Mouse (Mus musculus): ENCODE results near the gene Plekha4. TPM values are rescaled to one million over a fixed set of nuclear protein-coding genes. Genes with fewer than 3 reads are reported as not detected.

Plekha4 gene
- total and polyA plus RNA-seq, 2 experiments from 2014 or later, result 1.6 to 2.1 TPM

GRCm38 (mm10) chr7:45593118-45593815, 67.1 kb downstream of the Plekha4 start:
- no peak for ATAC-seq (ENCODE audit: low FRiP score)
- H3K4me2 ChIP-seq (ENCODE audit: low read depth, low read length, poor library complexity, severe bottlenecking), result no peak overlapping the region
- H3K36me3 ChIP-seq (ENCODE audit: insufficient read depth, low read length), result no peaks in the 10 kb centered on the region
- H3K9me3 ChIP-seq (ENCODE audit: low read length), result no peaks in the 10 kb centered on the region
- no peak overlapping the region for H3K27ac ChIP-seq (ENCODE audit: low read depth, low read length)
- WGBS, result 22% methylated on average over 10 of the region's 10 CpGs
- H3K4me3 ChIP-seq (ENCODE audit: low read depth, low read length), result no peak overlapping the region
- no peaks in the 10 kb centered on the region for H3K27me3 ChIP-seq (ENCODE audit: insufficient read depth, low read length)
- peak; percentile 67 for DNase-seq (ENCODE audit: low spot score)
- peak; percentile 91 for TF ChIP-seq CTCF (IDR thresholded peaks at IDR 0.05)
- H3K4me1 ChIP-seq (ENCODE audit: insufficient read depth, low read length), result 0 out of 2 replicates have a peak, but pooled peaks cover 3% of the 10 kb centered on the region
- H3K9ac ChIP-seq (replicated peaks; ENCODE audit: low read length, poor library complexity, severe bottlenecking), result no peak overlapping the region

- no peak for TF ChIP-seq CTCF (IDR thresholded peaks at IDR 0.05)
- 81% methylated on average over 4 of the region's 4 CpGs for WGBS
- H3K4me3 ChIP-seq (ENCODE audit: low read depth, low read length), result no peak overlapping the region
- H3K36me3 ChIP-seq (ENCODE audit: insufficient read depth, low read length), result no peaks in the 10 kb centered on the region
- no peaks in the 10 kb centered on the region for H3K4me1 ChIP-seq (ENCODE audit: insufficient read depth, low read length)
- H3K27ac ChIP-seq (ENCODE audit: low read depth, low read length), result no peak overlapping the region
- H3K27me3 ChIP-seq (ENCODE audit: insufficient read depth, low read length), result no peaks in the 10 kb centered on the region
- no peak for DNase-seq (ENCODE audit: low spot score)
- H3K9me3 ChIP-seq (ENCODE audit: low read length), result no peaks in the 10 kb centered on the region
- no peak for ATAC-seq (ENCODE audit: low FRiP score)
- no peak overlapping the region for H3K4me2 ChIP-seq (ENCODE audit: low read depth, low read length, poor library complexity, severe bottlenecking)
- H3K9ac ChIP-seq (replicated peaks; ENCODE audit: low read length, poor library complexity, severe bottlenecking), result no peak overlapping the region
Measured at GRCm38 (mm10) chr7:45595176-45595575, 69.0 kb downstream of the Plekha4 start.

- Histone ChIP-seq H3K4me2 (ENCODE audit: low read depth, low read length, poor library complexity, severe bottlenecking) (no peak overlapping the region), H3K4me3 (ENCODE audit: low read depth, low read length) (no peak overlapping the region), H3K4me1 (ENCODE audit: insufficient read depth, low read length) (no peaks in the 10 kb centered on the region), H3K36me3 (ENCODE audit: insufficient read depth, low read length) (no peaks in the 10 kb centered on the region), H3K27ac (ENCODE audit: low read depth, low read length) (no peak overlapping the region), H3K9ac (replicated peaks; ENCODE audit: low read length, poor library complexity, severe bottlenecking) (no peak overlapping the region), H3K9me3 (ENCODE audit: low read length) (no peaks in the 10 kb centered on the region), H3K27me3 (ENCODE audit: insufficient read depth, low read length) (no peaks in the 10 kb centered on the region)
- TF ChIP-seq CTCF (IDR thresholded peaks at IDR 0.05), result no peak
- 64% methylated on average over 1 of the region's 1 CpGs for WGBS
- no peak for DNase-seq (ENCODE audit: low spot score)
- ATAC-seq (ENCODE audit: low FRiP score), result no peak
Measured at GRCm38 (mm10) chr7:45596107-45596506, 70.0 kb downstream of the Plekha4 start.

GRCm38 (mm10) chr7:45597013-45597412, 70.9 kb downstream of the Plekha4 start:
- no peak for ATAC-seq (ENCODE audit: low FRiP score)
- Histone ChIP-seq H3K4me3 (ENCODE audit: low read depth, low read length) (no peak overlapping the region), H3K36me3 (ENCODE audit: insufficient read depth, low read length) (no peaks in the 10 kb centered on the region), H3K4me1 (ENCODE audit: insufficient read depth, low read length) (no peaks in the 10 kb centered on the region), H3K4me2 (ENCODE audit: low read depth, low read length, poor library complexity, severe bottlenecking) (no peak overlapping the region), H3K27me3 (ENCODE audit: insufficient read depth, low read length) (no peaks in the 10 kb centered on the region), H3K9ac (replicated peaks; ENCODE audit: low read length, poor library complexity, severe bottlenecking) (no peak overlapping the region), H3K9me3 (ENCODE audit: low read length) (no peaks in the 10 kb centered on the region), H3K27ac (ENCODE audit: low read depth, low read length) (no peak overlapping the region)
- 93% methylated on average over 5 of the region's 5 CpGs for WGBS
- no peak for DNase-seq (ENCODE audit: low spot score)
- no peak for TF ChIP-seq CTCF (IDR thresholded peaks at IDR 0.05)

GRCm38 (mm10) chr7:45597527-45597926, 71.4 kb downstream of the Plekha4 start:
- H3K27me3 ChIP-seq (ENCODE audit: insufficient read depth, low read length), result no peaks in the 10 kb centered on the region
- ATAC-seq (ENCODE audit: low FRiP score) (no peak), DNase-seq (ENCODE audit: low spot score) (no peak)
- no peak overlapping the region for H3K27ac ChIP-seq (ENCODE audit: low read depth, low read length)
- no peak overlapping the region for H3K9ac ChIP-seq (replicated peaks; ENCODE audit: low read length, poor library complexity, severe bottlenecking)
- H3K4me3 ChIP-seq (ENCODE audit: low read depth, low read length), result no peak overlapping the region
- no peaks in the 10 kb centered on the region for H3K36me3 ChIP-seq (ENCODE audit: insufficient read depth, low read length)
- H3K4me1 ChIP-seq (ENCODE audit: insufficient read depth, low read length), result no peaks in the 10 kb centered on the region
- no peak overlapping the region for H3K4me2 ChIP-seq (ENCODE audit: low read depth, low read length, poor library complexity, severe bottlenecking)
- 86% methylated on average over 6 of the region's 6 CpGs for WGBS
- no peak for TF ChIP-seq CTCF (IDR thresholded peaks at IDR 0.05)
- no peaks in the 10 kb centered on the region for H3K9me3 ChIP-seq (ENCODE audit: low read length)

GRCm38 (mm10) chr7:45598960-45599879, 73.1 kb downstream of the Plekha4 start:
- no peak overlapping the region for H3K4me3 ChIP-seq (ENCODE audit: low read depth, low read length)
- H3K27ac ChIP-seq (ENCODE audit: low read depth, low read length), result no peak overlapping the region
- H3K9ac ChIP-seq (replicated peaks; ENCODE audit: low read length, poor library complexity, severe bottlenecking), result no peak overlapping the region
- no peak for TF ChIP-seq CTCF (IDR thresholded peaks at IDR 0.05)
- no peaks in the 10 kb centered on the region for H3K27me3 ChIP-seq (ENCODE audit: insufficient read depth, low read length)
- no peaks in the 10 kb centered on the region for H3K4me1 ChIP-seq (ENCODE audit: insufficient read depth, low read length)
- DNase-seq (ENCODE audit: low spot score), result no peak
- WGBS, result 57% methylated on average over 18 of the region's 18 CpGs
- H3K9me3 ChIP-seq (ENCODE audit: low read length), result no peaks in the 10 kb centered on the region
- ATAC-seq (ENCODE audit: low FRiP score), result no peak
- no peaks in the 10 kb centered on the region for H3K36me3 ChIP-seq (ENCODE audit: insufficient read depth, low read length)
- no peak overlapping the region for H3K4me2 ChIP-seq (ENCODE audit: low read depth, low read length, poor library complexity, severe bottlenecking)

Other genes with a start within 250 kb of the Plekha4 start
Only the 30 nearest of the 34 such genes appear.
- gene Hrc, start 191.0 kb upstream of the Plekha4 start, total RNA-seq (2014; rRNA removed), result 0.33 TPM in 1 of 2 replicates, not detected in the other
- 0.26 and 0.49 TPM in 2 replicates for gene Hrc, start 191.0 kb upstream of the Plekha4 start, polyA plus RNA-seq (2015; fragmentation: Nextera tagmentation; extraction: Ambion mirVana)
- gene Ppfia3, start 159.3 kb upstream of the Plekha4 start, total RNA-seq (2014; rRNA removed), result 87.4 and 104 TPM in 2 replicates
- 28.9 and 31.6 TPM in 2 replicates for gene Ppfia3, start 159.3 kb upstream of the Plekha4 start, polyA plus RNA-seq (2015; fragmentation: Nextera tagmentation; extraction: Ambion mirVana)
- gene Lin7b, start 155.7 kb upstream of the Plekha4 start, total RNA-seq (2014; rRNA removed), result 68.6 and 96.6 TPM in 2 replicates
- 59.9 and 70.3 TPM in 2 replicates for gene Lin7b, start 155.7 kb upstream of the Plekha4 start, polyA plus RNA-seq (2015; fragmentation: Nextera tagmentation; extraction: Ambion mirVana)
- gene Snrnp70, start 130.6 kb upstream of the Plekha4 start, total RNA-seq (2014; rRNA removed), result 249 and 258 TPM in 2 replicates
- 108 and 131 TPM in 2 replicates for gene Snrnp70, start 130.6 kb upstream of the Plekha4 start, polyA plus RNA-seq (2015; fragmentation: Nextera tagmentation; extraction: Ambion mirVana)
- not detected in 2 replicates for gene Kcna7, start 120.7 kb upstream of the Plekha4 start, total RNA-seq (2014; rRNA removed)
- 0.06 TPM in 1 of 2 replicates, not detected in the other for gene Kcna7, start 120.7 kb upstream of the Plekha4 start, polyA plus RNA-seq (2015; fragmentation: Nextera tagmentation; extraction: Ambion mirVana)
- 0.24 TPM in 1 of 2 replicates, not detected in the other for gene Ntf5, start 112.6 kb upstream of the Plekha4 start, total RNA-seq (2014; rRNA removed)
- not detected in 2 replicates for gene Ntf5, start 112.6 kb upstream of the Plekha4 start, polyA plus RNA-seq (2015; fragmentation: Nextera tagmentation; extraction: Ambion mirVana)
- 1.8 TPM in 1 of 2 replicates, not detected in the other for gene Lhb, start 105.5 kb upstream of the Plekha4 start, total RNA-seq (2014; rRNA removed)
- gene Lhb, start 105.5 kb upstream of the Plekha4 start, polyA plus RNA-seq (2015; fragmentation: Nextera tagmentation; extraction: Ambion mirVana), result 0.32 and 0.70 TPM in 2 replicates
- 11.5 and 19.7 TPM in 2 replicates for gene Gys1, start 91.5 kb upstream of the Plekha4 start, total RNA-seq (2014; rRNA removed)
- 12.0 and 12.2 TPM in 2 replicates for gene Gys1, start 91.5 kb upstream of the Plekha4 start, polyA plus RNA-seq (2015; fragmentation: Nextera tagmentation; extraction: Ambion mirVana)
- gene Ruvbl2, start 88.2 kb upstream of the Plekha4 start, total RNA-seq (2014; rRNA removed), result 129 and 146 TPM in 2 replicates
- 80.5 and 90.8 TPM in 2 replicates for gene Ruvbl2, start 88.2 kb upstream of the Plekha4 start, polyA plus RNA-seq (2015; fragmentation: Nextera tagmentation; extraction: Ambion mirVana)
- gene Ftl1, start 66.4 kb upstream of the Plekha4 start, total RNA-seq (2014; rRNA removed), result 2,165 and 2,428 TPM in 2 replicates
- 4,797 and 5,109 TPM in 2 replicates for gene Ftl1, start 66.4 kb upstream of the Plekha4 start, polyA plus RNA-seq (2015; fragmentation: Nextera tagmentation; extraction: Ambion mirVana)
- gene Bax, start 59.4 kb upstream of the Plekha4 start, total RNA-seq (2014; rRNA removed), result 119 and 144 TPM in 2 replicates
- 254 and 258 TPM in 2 replicates for gene Bax, start 59.4 kb upstream of the Plekha4 start, polyA plus RNA-seq (2015; fragmentation: Nextera tagmentation; extraction: Ambion mirVana)
- gene Tulp2, start 44.5 kb upstream of the Plekha4 start, total RNA-seq (2014; rRNA removed), result not detected in 2 replicates
- 0.37 and 0.67 TPM in 2 replicates for gene Tulp2, start 44.5 kb upstream of the Plekha4 start, polyA plus RNA-seq (2015; fragmentation: Nextera tagmentation; extraction: Ambion mirVana)
- 0.52 and 1.6 TPM in 2 replicates for gene Gm45808, start 39.5 kb upstream of the Plekha4 start, total RNA-seq (2014; rRNA removed)
- not detected in 2 replicates for gene Gm45808, start 39.5 kb upstream of the Plekha4 start, polyA plus RNA-seq (2015; fragmentation: Nextera tagmentation; extraction: Ambion mirVana)
- 4.3 TPM in 2 replicates for gene Dhdh, start 37.5 kb upstream of the Plekha4 start, total RNA-seq (2014; rRNA removed)
- 5.5 and 6.1 TPM in 2 replicates for gene Dhdh, start 37.5 kb upstream of the Plekha4 start, polyA plus RNA-seq (2015; fragmentation: Nextera tagmentation; extraction: Ambion mirVana)
- 92.2 and 137 TPM in 2 replicates for gene Nucb1, start 15.9 kb upstream of the Plekha4 start, total RNA-seq (2014; rRNA removed)
- gene Nucb1, start 15.9 kb upstream of the Plekha4 start, polyA plus RNA-seq (2015; fragmentation: Nextera tagmentation; extraction: Ambion mirVana), result 137 and 144 TPM in 2 replicates
- 17.2 and 17.4 TPM in 2 replicates for gene Ppp1r15a, start 62 bp upstream of the Plekha4 start, total RNA-seq (2014; rRNA removed)
- 18.7 and 18.8 TPM in 2 replicates for gene Ppp1r15a, start 62 bp upstream of the Plekha4 start, polyA plus RNA-seq (2015; fragmentation: Nextera tagmentation; extraction: Ambion mirVana)
- not detected in 2 replicates for gene Hsd17b14, start 28.6 kb downstream of the Plekha4 start, total RNA-seq (2014; rRNA removed)
- gene Hsd17b14, start 28.6 kb downstream of the Plekha4 start, polyA plus RNA-seq (2015; fragmentation: Nextera tagmentation; extraction: Ambion mirVana), result 0.15 and 0.20 TPM in 2 replicates
- 12.4 and 14.9 TPM in 2 replicates for gene Bcat2, start 43.8 kb downstream of the Plekha4 start, total RNA-seq (2014; rRNA removed)
- gene Bcat2, start 43.8 kb downstream of the Plekha4 start, polyA plus RNA-seq (2015; fragmentation: Nextera tagmentation; extraction: Ambion mirVana), result 18.3 and 19.3 TPM in 2 replicates
- gene Fgf21, start 89.2 kb downstream of the Plekha4 start, total RNA-seq (2014; rRNA removed), result not detected in 2 replicates
- not detected in 2 replicates for gene Fgf21, start 89.2 kb downstream of the Plekha4 start, polyA plus RNA-seq (2015; fragmentation: Nextera tagmentation; extraction: Ambion mirVana)
- gene Fut1, start 91.0 kb downstream of the Plekha4 start, total RNA-seq (2014; rRNA removed), result not detected in 2 replicates
- gene Fut1, start 91.0 kb downstream of the Plekha4 start, polyA plus RNA-seq (2015; fragmentation: Nextera tagmentation; extraction: Ambion mirVana), result not detected in 2 replicates
- gene Izumo1, start 95.5 kb downstream of the Plekha4 start, total RNA-seq (2014; rRNA removed), result 0.11 TPM in 1 of 2 replicates, not detected in the other
- 0.11 TPM in 1 of 2 replicates, not detected in the other for gene Izumo1, start 95.5 kb downstream of the Plekha4 start, polyA plus RNA-seq (2015; fragmentation: Nextera tagmentation; extraction: Ambion mirVana)
- gene Rasip1, start 101.2 kb downstream of the Plekha4 start, total RNA-seq (2014; rRNA removed), result 36.0 and 38.5 TPM in 2 replicates
- gene Rasip1, start 101.2 kb downstream of the Plekha4 start, polyA plus RNA-seq (2015; fragmentation: Nextera tagmentation; extraction: Ambion mirVana), result 24.0 and 25.1 TPM in 2 replicates
- 2.7 and 3.3 TPM in 2 replicates for gene Mamstr, start 113.6 kb downstream of the Plekha4 start, total RNA-seq (2014; rRNA removed)
- gene Mamstr, start 113.6 kb downstream of the Plekha4 start, polyA plus RNA-seq (2015; fragmentation: Nextera tagmentation; extraction: Ambion mirVana), result 2.8 and 3.0 TPM in 2 replicates
- gene Fut2, start 140.1 kb downstream of the Plekha4 start, total RNA-seq (2014; rRNA removed), result 0.99 TPM in 1 of 2 replicates, not detected in the other
- gene Fut2, start 140.1 kb downstream of the Plekha4 start, polyA plus RNA-seq (2015; fragmentation: Nextera tagmentation; extraction: Ambion mirVana), result 0.27 and 0.29 TPM in 2 replicates
- 1.3 and 1.4 TPM in 2 replicates for gene Ntn5, start 157.7 kb downstream of the Plekha4 start, total RNA-seq (2014; rRNA removed)
- gene Ntn5, start 157.7 kb downstream of the Plekha4 start, polyA plus RNA-seq (2015; fragmentation: Nextera tagmentation; extraction: Ambion mirVana), result 0.37 and 0.73 TPM in 2 replicates
- gene Sec1, start 168.1 kb downstream of the Plekha4 start, total RNA-seq (2014; rRNA removed), result 0.28 and 1.0 TPM in 2 replicates
- 0.37 and 0.79 TPM in 2 replicates for gene Sec1, start 168.1 kb downstream of the Plekha4 start, polyA plus RNA-seq (2015; fragmentation: Nextera tagmentation; extraction: Ambion mirVana)
- 118 and 130 TPM in 2 replicates for gene Car11, start 173.5 kb downstream of the Plekha4 start, total RNA-seq (2014; rRNA removed)
- gene Car11, start 173.5 kb downstream of the Plekha4 start, polyA plus RNA-seq (2015; fragmentation: Nextera tagmentation; extraction: Ambion mirVana), result 107 and 114 TPM in 2 replicates
- 8.4 and 9.6 TPM in 2 replicates for gene Dbp, start 178.8 kb downstream of the Plekha4 start, total RNA-seq (2014; rRNA removed)
- 4.6 and 4.8 TPM in 2 replicates for gene Dbp, start 178.8 kb downstream of the Plekha4 start, polyA plus RNA-seq (2015; fragmentation: Nextera tagmentation; extraction: Ambion mirVana)
- 801 and 989 TPM in 2 replicates for gene Rpl18, start 189.1 kb downstream of the Plekha4 start, total RNA-seq (2014; rRNA removed)
- gene Rpl18, start 189.1 kb downstream of the Plekha4 start, polyA plus RNA-seq (2015; fragmentation: Nextera tagmentation; extraction: Ambion mirVana), result 473 and 492 TPM in 2 replicates
- 22.4 and 23.5 TPM in 2 replicates for gene Sphk2, start 191.7 kb downstream of the Plekha4 start, total RNA-seq (2014; rRNA removed)
- gene Sphk2, start 191.7 kb downstream of the Plekha4 start, polyA plus RNA-seq (2015; fragmentation: Nextera tagmentation; extraction: Ambion mirVana), result 15.8 and 18.1 TPM in 2 replicates

All from midbrain, postnatal 0 days (tissue).